Mouse (Mus musculus): ENCODE data around the gene Nr2c1. TPM values are rescaled to one million over a fixed set of nuclear protein-coding genes. Genes with fewer than 3 reads are reported as not detected.
A peak's percentile ranks its signal among the peaks of the same experiment; 100 is the strongest.

Gene Nr2c1
- total RNA-seq (2021), result 1 to 10 TPM; 7.1 to 7.6 TPM

GRCm38 (mm10) chr10:94147756-94148531 is at the start of gene Nr2c1:
TSS of gene Nr2c1 (plus strand) at chr10:94148023.
- intact Hi-C loops (cut with DNase I), result loop anchor here (2.0 to 5.0 kb wide), 2 partner anchors 51 to 261 kb away; partner anchors contain the start of gene Ndufa12
- DNase-seq (ENCODE audit: low spot score), result peak; percentile 81

DNA sequence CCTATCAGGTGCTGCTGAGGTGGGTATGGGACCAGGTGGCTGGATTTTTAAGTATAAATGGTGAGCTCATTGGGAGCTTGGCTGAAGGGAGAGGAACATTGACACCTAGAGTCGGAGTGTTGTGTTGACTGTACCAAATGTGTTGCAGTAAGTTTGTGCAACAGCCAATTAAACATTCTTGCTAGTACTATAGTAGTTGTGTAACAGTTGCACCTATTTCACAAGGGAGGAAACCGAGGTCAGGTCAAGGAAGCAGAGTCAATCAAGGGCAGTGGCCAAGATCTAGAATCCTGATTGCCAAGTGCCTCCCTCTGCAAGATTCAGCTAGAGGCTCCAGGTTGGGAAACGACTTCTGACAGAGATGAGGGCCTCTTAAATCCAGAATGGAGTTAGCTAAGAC is 49.7 kb upstream of the Nr2c1 start:
- intact Hi-C loops (cut with DNase I), result no loop called here

GRCm38 (mm10) chr10:94105498-94105897 is 42.3 kb upstream of the Nr2c1 start:
- DNase-seq (ENCODE audit: low spot score), result no peak
- intact Hi-C loops (cut with DNase I), result no loop called here

More for the DNA sequence above, 49.7 kb upstream of the Nr2c1 start:
- DNase-seq (ENCODE audit: low spot score), result no peak

DNA sequence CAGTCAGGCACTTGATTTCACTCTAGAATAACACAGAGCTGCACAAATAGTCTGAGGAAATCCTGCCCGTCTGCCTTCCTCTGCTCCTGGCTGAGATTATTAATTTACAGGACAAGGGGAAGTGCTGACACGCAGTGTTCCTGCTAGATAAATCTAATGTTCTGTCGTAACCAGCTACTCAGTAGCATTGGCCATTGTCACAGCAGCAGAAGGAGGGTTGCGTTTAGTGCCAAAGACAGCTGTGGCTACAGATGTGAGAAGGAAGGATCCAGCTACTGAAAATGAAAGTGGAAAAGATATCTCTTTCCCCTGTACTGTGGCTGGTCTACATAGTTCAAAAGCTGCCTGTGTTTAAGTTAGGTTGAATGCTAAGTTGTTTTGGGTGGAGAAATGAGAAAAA is 40.7 kb upstream of the Nr2c1 start:
- intact Hi-C loops (cut with DNase I), result no loop called here
- peak; percentile 19 for DNase-seq (ENCODE audit: low spot score)

GRCm38 (mm10) chr10:94107607-94108006 is 40.2 kb upstream of the Nr2c1 start:
- DNase-seq (ENCODE audit: low spot score), result no peak
- intact Hi-C loops (cut with DNase I), result no loop called here

DNA sequence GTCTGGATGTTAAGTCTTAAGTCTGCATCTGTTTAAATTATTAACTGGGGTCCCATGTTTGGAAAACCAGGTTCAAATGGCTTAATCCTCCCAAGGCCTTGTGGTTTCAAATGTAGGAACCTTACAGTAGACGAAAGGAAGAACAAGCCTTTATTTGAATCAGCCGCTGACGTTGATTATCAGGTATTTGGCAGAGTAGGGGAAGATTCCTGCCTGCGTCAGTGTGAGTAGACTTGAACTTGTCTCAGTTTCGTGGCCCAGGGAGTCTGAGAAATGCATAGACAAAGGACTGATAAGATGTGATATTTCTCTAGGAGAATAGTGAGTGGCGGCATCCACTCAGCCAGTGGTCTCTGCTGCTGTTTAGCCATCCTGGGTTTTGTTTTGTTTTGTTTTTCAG is 39.0 kb upstream of the Nr2c1 start:
- intact Hi-C loops (cut with DNase I), result no loop called here
- DNase-seq (ENCODE audit: low spot score), result no peak

GRCm38 (mm10) chr10:94110834-94111754 is 36.7 kb upstream of the Nr2c1 start:
- intact Hi-C loops (cut with DNase I), result no loop called here

DNA sequence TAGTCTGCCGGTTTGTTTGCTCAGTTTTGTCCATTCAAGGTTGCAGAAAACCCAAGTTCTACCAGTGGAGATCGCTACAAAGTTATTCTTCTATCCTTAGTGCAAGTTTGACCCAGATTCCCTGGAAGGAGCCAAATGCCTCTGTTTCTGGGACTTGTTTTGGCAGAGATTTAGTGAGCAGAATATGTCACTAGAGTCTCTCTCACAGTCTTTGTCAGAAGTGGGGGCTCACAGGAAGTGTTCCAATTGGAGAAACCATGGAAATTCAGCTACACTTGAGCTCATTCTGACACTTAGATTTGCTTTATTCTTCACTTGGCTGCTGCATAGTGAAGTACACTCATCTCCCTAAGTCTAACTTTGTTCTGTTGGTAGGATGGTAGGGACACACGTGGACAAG is 35.6 kb upstream of the Nr2c1 start:
- no peak for DNase-seq (ENCODE audit: low spot score)
- intact Hi-C loops (cut with DNase I), result no loop called here

More at GRCm38 (mm10) chr10:94110834-94111754, 36.7 kb upstream of the Nr2c1 start:
- no peak for DNase-seq (ENCODE audit: low spot score)

GRCm38 (mm10) chr10:94115893-94116599 is 31.8 kb upstream of the Nr2c1 start:
- intact Hi-C loops (cut with DNase I), result loop anchor here (1.0 to 2.0 kb wide), 4 partner anchors 81 to 297 kb away; partner anchors contain the start of gene Vezt
- DNase-seq (ENCODE audit: low spot score), result peak; percentile 39

- intact Hi-C loops (cut with DNase I), result loop anchor here (1.0 to 2.0 kb wide), 3 partner anchors 82 to 298 kb away; partner anchors contain the start of gene Vezt
- DNase-seq (ENCODE audit: low spot score), result no peak
Observed at GRCm38 (mm10) chr10:94116781-94117340, 31.0 kb upstream of the Nr2c1 start.

- intact Hi-C loops (cut with DNase I), result loop anchor here (2.0 kb wide), 2 partner anchors 173 to 299 kb away; no protein-coding TSS in a partner anchor
- no peak for DNase-seq (ENCODE audit: low spot score)
Observed at GRCm38 (mm10) chr10:94117916-94118315, 29.9 kb upstream of the Nr2c1 start.

DNA sequence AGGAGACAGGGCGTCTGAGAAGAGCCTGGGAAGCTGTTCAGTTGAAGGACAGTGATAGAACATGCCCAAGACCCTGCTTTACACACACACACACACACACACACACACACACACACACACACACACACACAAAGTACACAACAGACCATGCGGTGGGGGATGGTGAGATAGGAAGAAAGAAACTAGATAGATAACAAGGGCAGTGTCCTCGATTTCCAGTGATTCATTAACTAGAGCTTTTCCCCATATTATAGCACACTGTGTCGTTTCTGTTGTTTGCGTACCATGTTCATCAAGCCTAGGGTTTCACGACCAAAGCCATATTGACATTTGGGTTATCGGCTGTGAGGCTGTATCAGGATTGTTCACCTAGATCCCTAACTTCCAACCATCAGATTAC is 28.8 kb upstream of the Nr2c1 start:
- intact Hi-C loops (cut with DNase I), result no loop called here
- DNase-seq (ENCODE audit: low spot score), result no peak

GRCm38 (mm10) chr10:94120676-94121075 is 27.1 kb upstream of the Nr2c1 start:
- DNase-seq (ENCODE audit: low spot score), result no peak
- intact Hi-C loops (cut with DNase I), result no loop called here

DNA sequence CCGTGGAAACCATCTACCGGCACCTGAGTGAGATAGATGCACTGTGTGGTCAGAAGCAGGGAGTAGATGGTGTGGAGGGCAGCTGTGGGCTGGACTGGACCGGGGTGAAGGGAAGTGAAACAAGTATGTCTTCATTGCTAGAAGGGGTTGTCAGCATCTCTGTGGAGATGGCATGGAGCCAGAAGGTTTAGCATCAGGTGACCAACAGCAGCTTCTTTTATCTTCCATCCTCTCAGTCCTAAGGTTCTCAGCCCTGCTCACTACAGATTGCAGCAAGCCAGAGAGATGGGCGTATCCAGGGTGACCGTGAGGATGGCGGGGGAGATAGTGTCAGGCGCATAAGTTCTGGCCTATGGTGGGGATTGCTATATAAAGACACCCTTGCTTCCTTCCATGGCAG is 25.2 kb upstream of the Nr2c1 start:
- intact Hi-C loops (cut with DNase I), result no loop called here
- no peak for DNase-seq (ENCODE audit: low spot score)

DNA sequence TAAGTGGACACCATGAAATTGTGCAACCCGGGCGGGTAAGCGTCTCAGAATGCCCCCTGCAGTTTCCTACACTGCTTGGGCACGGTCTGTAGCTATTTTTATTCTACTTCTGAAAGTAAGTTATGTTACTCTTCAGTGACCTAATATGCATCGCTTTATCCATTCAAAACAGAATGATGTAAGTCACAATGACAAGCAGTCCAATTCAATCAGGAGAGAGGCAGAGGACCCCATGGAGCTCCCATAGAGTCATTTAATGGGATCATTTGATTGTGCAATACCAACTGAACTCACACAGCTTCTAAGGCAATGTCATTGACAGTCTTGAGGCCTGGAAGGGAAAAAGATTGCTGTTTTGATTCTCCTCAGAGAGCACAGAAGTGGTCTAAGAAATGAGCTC is 24.2 kb upstream of the Nr2c1 start:
- DNase-seq (ENCODE audit: low spot score), result no peak
- intact Hi-C loops (cut with DNase I), result no loop called here

- intact Hi-C loops (cut with DNase I), result no loop called here
- no peak for DNase-seq (ENCODE audit: low spot score)
Observed at GRCm38 (mm10) chr10:94124376-94124775, 23.4 kb upstream of the Nr2c1 start.

GRCm38 (mm10) chr10:94129680-94130119 is 18.1 kb upstream of the Nr2c1 start:
- DNase-seq (ENCODE audit: low spot score), result no peak
- intact Hi-C loops (cut with DNase I), result no loop called here

GRCm38 (mm10) chr10:94133081-94133480 is 14.7 kb upstream of the Nr2c1 start:
- intact Hi-C loops (cut with DNase I), result no loop called here

DNA sequence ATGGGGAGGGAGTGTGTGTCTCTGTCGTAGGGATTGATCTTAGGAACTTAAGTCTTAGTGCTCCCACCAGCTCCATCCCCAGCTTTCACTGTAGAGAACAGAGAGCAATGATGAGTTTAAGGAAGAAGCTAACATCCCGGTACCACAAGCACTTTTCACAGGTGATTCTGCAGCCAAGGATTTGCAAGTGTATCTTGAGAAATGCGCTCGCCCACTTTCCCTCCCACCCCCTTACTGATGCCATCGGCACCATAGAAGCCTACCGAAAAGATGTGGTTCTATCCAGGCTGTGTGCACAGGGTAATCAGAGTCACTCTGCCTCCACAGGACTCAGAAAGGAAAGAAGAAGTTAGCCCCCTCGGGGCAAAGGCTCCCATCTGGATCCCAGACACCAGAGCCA is 14.1 kb upstream of the Nr2c1 start:
- intact Hi-C loops (cut with DNase I), result no loop called here
- DNase-seq (ENCODE audit: low spot score), result no peak

More at GRCm38 (mm10) chr10:94133081-94133480, 14.7 kb upstream of the Nr2c1 start:
- no peak for DNase-seq (ENCODE audit: low spot score)

Measured in heart, postnatal 25 days (tissue).